Mouse (Mus musculus): ENCODE measurements at regions not wholly inside any gene's neighbourhood (a gene's known extent, or its start where the extent isn't known, plus 50 kb on each side); places are given as distances from the start of the nearest gene placed in this dataset.
"Not testable (repeated sequence)": the region's sequence is repeated elsewhere in the genome, so short reads cannot be mapped to it uniquely, and the experiment has no call there.

- no peaks in the 10 kb centered on the region for H3K9me3 ChIP-seq (ENCODE audit: control insufficient read depth, low read length)
- H3K4me3 ChIP-seq (ENCODE audit: low read length): no peak overlapping the region
- no peak overlapping the region for H3K4me2 ChIP-seq (ENCODE audit: low read depth, low read length)
- ATAC-seq (ENCODE audit: low read depth): no peak
- H3K9ac ChIP-seq (ENCODE audit: low read length): no peak overlapping the region
- H3K27ac ChIP-seq (ENCODE audit: low read length): no peak overlapping the region
- no peaks in the 10 kb centered on the region for H3K27me3 ChIP-seq (ENCODE audit: control insufficient read depth, insufficient read depth, low read depth, low read length)
- no peaks in the 10 kb centered on the region for H3K36me3 ChIP-seq (ENCODE audit: control insufficient read depth, insufficient read depth, low read length)
- H3K4me1 ChIP-seq (replicated peaks; ENCODE audit: control insufficient read depth, insufficient read depth, low read length): no peaks in the 10 kb centered on the region
- 78% methylated on average over 4 of the region's 4 CpGs for WGBS
Observed at GRCm38 (mm10) chr9:72190631-72191030, 79.0 kb upstream of the Tcf12 start.

- no peak overlapping the region for H3K4me2 ChIP-seq (ENCODE audit: low read depth, low read length)
- H3K27ac ChIP-seq (ENCODE audit: low read length): no peak overlapping the region
- no peaks in the 10 kb centered on the region for H3K36me3 ChIP-seq (ENCODE audit: control insufficient read depth, insufficient read depth, low read length)
- WGBS: 80% methylated on average over 8 of the region's 8 CpGs
- H3K4me1 ChIP-seq (replicated peaks; ENCODE audit: control insufficient read depth, insufficient read depth, low read length): no peaks in the 10 kb centered on the region
- no peak overlapping the region for H3K9ac ChIP-seq (ENCODE audit: low read length)
- H3K27me3 ChIP-seq (ENCODE audit: control insufficient read depth, insufficient read depth, low read depth, low read length): no peaks in the 10 kb centered on the region
- no peak overlapping the region for H3K4me3 ChIP-seq (ENCODE audit: low read length)
- ATAC-seq (ENCODE audit: low read depth): no peak
- no peaks in the 10 kb centered on the region for H3K9me3 ChIP-seq (ENCODE audit: control insufficient read depth, low read length)
Observed at GRCm38 (mm10) chr9:72191091-72191490, 79.4 kb upstream of the Tcf12 start.

GRCm38 (mm10) chr9:72192051-72192952, 80.6 kb upstream of the Tcf12 start:
- no peak overlapping the region for H3K27ac ChIP-seq (ENCODE audit: low read length)
- peaks cover 3% of the 10 kb centered on the region; the same call in 1 of the 2 replicates for H3K4me1 ChIP-seq (replicated peaks; ENCODE audit: control insufficient read depth, insufficient read depth, low read length)
- H3K27me3 ChIP-seq (ENCODE audit: control insufficient read depth, insufficient read depth, low read depth, low read length): no peaks in the 10 kb centered on the region
- whole genome bisulfite sequencing: 40% methylated on average over 8 of the region's 8 CpGs
- H3K9me3 ChIP-seq (ENCODE audit: control insufficient read depth, low read length): no peaks in the 10 kb centered on the region
- H3K4me3 ChIP-seq (ENCODE audit: low read length): no peak overlapping the region
- ATAC-seq (ENCODE audit: low read depth): peak; percentile 70; the same call in 1 of the 2 replicates
- H3K4me2 ChIP-seq (ENCODE audit: low read depth, low read length): no peak overlapping the region
- no peaks in the 10 kb centered on the region for H3K36me3 ChIP-seq (ENCODE audit: control insufficient read depth, insufficient read depth, low read length)
- H3K9ac ChIP-seq (ENCODE audit: low read length): no peak overlapping the region

GRCm38 (mm10) chr9:72192953-72193337, 81.3 kb upstream of the Tcf12 start:
- H3K27me3 ChIP-seq (ENCODE audit: control insufficient read depth, insufficient read depth, low read depth, low read length); H3K27ac ChIP-seq (ENCODE audit: low read length); H3K4me2 ChIP-seq (ENCODE audit: low read depth, low read length); H3K9me3 ChIP-seq (ENCODE audit: control insufficient read depth, low read length); H3K4me1 ChIP-seq (replicated peaks; ENCODE audit: control insufficient read depth, insufficient read depth, low read length); H3K9ac ChIP-seq (ENCODE audit: low read length); H3K4me3 ChIP-seq (ENCODE audit: low read length); ATAC-seq (ENCODE audit: low read depth); H3K36me3 ChIP-seq (ENCODE audit: control insufficient read depth, insufficient read depth, low read length): not testable (repeated sequence)
- WGBS: 71% methylated on average over 1 of the region's 1 CpGs

GRCm38 (mm10) chr9:72195348-72195747, 79.3 kb upstream of the Zfp280d start:
- ATAC-seq (ENCODE audit: low read depth): no peak
- no peaks in the 10 kb centered on the region for H3K36me3 ChIP-seq (ENCODE audit: control insufficient read depth, insufficient read depth, low read length)
- no peaks in the 10 kb centered on the region for H3K27me3 ChIP-seq (ENCODE audit: control insufficient read depth, insufficient read depth, low read depth, low read length)
- H3K27ac ChIP-seq (ENCODE audit: low read length): no peak overlapping the region
- H3K4me2 ChIP-seq (ENCODE audit: low read depth, low read length): no peak overlapping the region
- H3K9ac ChIP-seq (ENCODE audit: low read length): no peak overlapping the region
- H3K4me3 ChIP-seq (ENCODE audit: low read length): no peak overlapping the region
- WGBS: 23% methylated on average over 3 of the region's 3 CpGs
- no peaks in the 10 kb centered on the region for H3K9me3 ChIP-seq (ENCODE audit: control insufficient read depth, low read length)
- H3K4me1 ChIP-seq (replicated peaks; ENCODE audit: control insufficient read depth, insufficient read depth, low read length): peaks cover 3% of the 10 kb centered on the region; the same call in 1 of the 2 replicates

GRCm38 (mm10) chr9:72196626-72197330, 77.9 kb upstream of the Zfp280d start:
- H3K4me1 ChIP-seq (replicated peaks; ENCODE audit: control insufficient read depth, insufficient read depth, low read length): peaks cover 3% of the 10 kb centered on the region; the same call in 1 of the 2 replicates
- 51% methylated on average over 10 of the region's 10 CpGs for WGBS

GRCm38 (mm10) chr9:72197331-72197732, 77.3 kb upstream of the Zfp280d start:
- no peak overlapping the region for H3K4me2 ChIP-seq (ENCODE audit: low read depth, low read length)
- no peak for ATAC-seq (ENCODE audit: low read depth)

More at GRCm38 (mm10) chr9:72196626-72197330, 77.9 kb upstream of the Zfp280d start:
- no peaks in the 10 kb centered on the region for H3K36me3 ChIP-seq (ENCODE audit: control insufficient read depth, insufficient read depth, low read length)
- no peaks in the 10 kb centered on the region for H3K27me3 ChIP-seq (ENCODE audit: control insufficient read depth, insufficient read depth, low read depth, low read length)
- 0 out of 2 replicates have a peak, but pooled peaks have one; percentile 41 for ATAC-seq (ENCODE audit: low read depth)
- no peaks in the 10 kb centered on the region for H3K9me3 ChIP-seq (ENCODE audit: control insufficient read depth, low read length)
- H3K27ac ChIP-seq (ENCODE audit: low read length): no peak overlapping the region
- no peak overlapping the region for H3K4me2 ChIP-seq (ENCODE audit: low read depth, low read length)
- H3K9ac ChIP-seq (ENCODE audit: low read length): no peak overlapping the region
- H3K4me3 ChIP-seq (ENCODE audit: low read length): no peak overlapping the region

GRCm38 (mm10) chr9:72198976-72199375, 75.7 kb upstream of the Zfp280d start:
- H3K4me1 ChIP-seq (replicated peaks; ENCODE audit: control insufficient read depth, insufficient read depth, low read length): peaks cover 3% of the 10 kb centered on the region; the same call in 1 of the 2 replicates
- WGBS: 92% methylated on average over 5 of the region's 5 CpGs
- H3K27me3 ChIP-seq (ENCODE audit: control insufficient read depth, insufficient read depth, low read depth, low read length): no peaks in the 10 kb centered on the region
- H3K27ac ChIP-seq (ENCODE audit: low read length): no peak overlapping the region
- H3K9me3 ChIP-seq (ENCODE audit: control insufficient read depth, low read length): no peaks in the 10 kb centered on the region
- no peak overlapping the region for H3K4me3 ChIP-seq (ENCODE audit: low read length)
- no peak overlapping the region for H3K9ac ChIP-seq (ENCODE audit: low read length)
- no peak overlapping the region for H3K4me2 ChIP-seq (ENCODE audit: low read depth, low read length)
- H3K36me3 ChIP-seq (ENCODE audit: control insufficient read depth, insufficient read depth, low read length): no peaks in the 10 kb centered on the region
- ATAC-seq (ENCODE audit: low read depth): no peak

More at GRCm38 (mm10) chr9:72197331-72197732, 77.3 kb upstream of the Zfp280d start:
- H3K27ac ChIP-seq (ENCODE audit: low read length): no peak overlapping the region
- no peaks in the 10 kb centered on the region for H3K27me3 ChIP-seq (ENCODE audit: control insufficient read depth, insufficient read depth, low read depth, low read length)
- WGBS: 61% methylated on average over 11 of the region's 11 CpGs
- H3K9ac ChIP-seq (ENCODE audit: low read length): no peak overlapping the region
- no peaks in the 10 kb centered on the region for H3K9me3 ChIP-seq (ENCODE audit: control insufficient read depth, low read length)
- peaks cover 3% of the 10 kb centered on the region; the same call in 1 of the 2 replicates for H3K4me1 ChIP-seq (replicated peaks; ENCODE audit: control insufficient read depth, insufficient read depth, low read length)
- no peaks in the 10 kb centered on the region for H3K36me3 ChIP-seq (ENCODE audit: control insufficient read depth, insufficient read depth, low read length)
- H3K4me3 ChIP-seq (ENCODE audit: low read length): no peak overlapping the region

GRCm38 (mm10) chr9:72204357-72204905, 70.2 kb upstream of the Zfp280d start:
- Histone ChIP-seq H3K36me3 (ENCODE audit: control insufficient read depth, insufficient read depth, low read length) (no peaks in the 10 kb centered on the region), H3K4me1 (replicated peaks; ENCODE audit: control insufficient read depth, insufficient read depth, low read length) (no peaks in the 10 kb centered on the region), H3K4me3 (ENCODE audit: low read length) (no peak overlapping the region), H3K9ac (ENCODE audit: low read length) (no peak overlapping the region), H3K9me3 (ENCODE audit: control insufficient read depth, low read length) (no peaks in the 10 kb centered on the region), H3K27me3 (ENCODE audit: control insufficient read depth, insufficient read depth, low read depth, low read length) (no peaks in the 10 kb centered on the region), H3K27ac (ENCODE audit: low read length) (no peak overlapping the region), H3K4me2 (ENCODE audit: low read depth, low read length) (no peak overlapping the region)
- WGBS: 86% methylated on average over 2 of the region's 2 CpGs
- ATAC-seq (ENCODE audit: low read depth): no peak
